Mouse (Mus musculus) erythroblast, adult 5-6 weeks (primary cell): ENCODE results near the gene Vmo1. TPM values are rescaled to one million over a fixed set of nuclear protein-coding genes. Genes with fewer than 3 reads are reported as not detected.
"Not testable (repeated sequence)": the region's sequence is repeated elsewhere in the genome, so short reads cannot be mapped to it uniquely, and the experiment has no call there.

Source experiments
- ATAC-seq: replicated peaks from 2 replicates; pipeline ENCODE4 v1.8.0; 2016; ENCODE audit warnings: moderate number of reproducible peaks, mild to moderate bottlenecking, moderate TSS enrichment, inconsistent platforms; ENCODE audit not compliant: poor library complexity, low FRiP score, severe bottlenecking
- total RNA-seq, 2 experiments: library from RNA; stranded (forward) in 1 of 2; stranded (reverse) in 1 of 2; fragments of 150-400 nt in 1 of 2; fragments of 200-764, 138-1000 nt in 1 of 2; gene quantifications; 2 replicates each; pipeline versions ENCODE4 v1.2.3 to v1.2.4; 2015 to 2017; ENCODE audit warnings: low replicate concordance in 2 of 2

The Vmo1 gene
- total RNA-seq, 2 experiments from 2014 or later: not detected

- not testable (repeated sequence) for ATAC-seq
Observed at GRCm38 (mm10) chr11:70523306-70523989, 9.0 kb upstream of the Vmo1 start.

GRCm38 (mm10) chr11:70520178-70520769 is 5.9 kb upstream of the Vmo1 start:
- ATAC-seq: no peak

GRCm38 (mm10) chr11:70518923-70519322 is 4.5 kb upstream of the Vmo1 start, which contains the start of gene Gltpd2:
TSS of gene Gltpd2 (plus strand) at chr11:70519196.
- no peak for ATAC-seq

- ATAC-seq: no peak
Observed at GRCm38 (mm10) chr11:70518436-70518835, 4.0 kb upstream of the Vmo1 start.

- no peak for ATAC-seq
Observed at GRCm38 (mm10) chr11:70516352-70516751, 1.9 kb upstream of the Vmo1 start.

GRCm38 (mm10) chr11:70513520-70513919 is 896 bp downstream of the Vmo1 start:
- no peak for ATAC-seq

GRCm38 (mm10) chr11:70512709-70513342 is 1.6 kb downstream of the Vmo1 start:
- no peak for ATAC-seq

- ATAC-seq: no peak
Observed at GRCm38 (mm10) chr11:70511825-70512224, 2.6 kb downstream of the Vmo1 start.

- ATAC-seq: no peak
Observed at GRCm38 (mm10) chr11:70511242-70511641, 3.2 kb downstream of the Vmo1 start.

GRCm38 (mm10) chr11:70509753-70510564 is 4.5 kb downstream of the Vmo1 start:
- no peak for ATAC-seq

- ATAC-seq: no peak
Observed at GRCm38 (mm10) chr11:70506962-70507515, 7.4 kb downstream of the Vmo1 start.

GRCm38 (mm10) chr11:70506385-70506784 is 8.0 kb downstream of the Vmo1 start:
- no peak for ATAC-seq

GRCm38 (mm10) chr11:70504970-70505369 is 9.4 kb downstream of the Vmo1 start, which contains the start of gene Tm4sf5:
TSS of gene Tm4sf5 (plus strand) at chr11:70505244.
- ATAC-seq: no peak

- ATAC-seq: no peak
Observed at GRCm38 (mm10) chr11:70502018-70502417, 12.4 kb downstream of the Vmo1 start.

GRCm38 (mm10) chr11:70500476-70500812 is 14.0 kb downstream of the Vmo1 start:
- no peak for ATAC-seq

- ATAC-seq: 0 out of 2 replicates have a peak, but pooled peaks have one; percentile 35
Observed at GRCm38 (mm10) chr11:70499566-70500475, 14.6 kb downstream of the Vmo1 start.

GRCm38 (mm10) chr11:70489684-70490083 is 24.7 kb downstream of the Vmo1 start:
- no peak for ATAC-seq

- no peak for ATAC-seq
Observed at GRCm38 (mm10) chr11:70489138-70489537, 25.3 kb downstream of the Vmo1 start.

- ATAC-seq: no peak
Observed at GRCm38 (mm10) chr11:70487816-70488215, 26.6 kb downstream of the Vmo1 start.
